Mouse (Mus musculus) G1E (cell line): Measurements from ENCODE around the gene Zfp358. TPM values are rescaled to one million over a fixed set of nuclear protein-coding genes. Genes with fewer than 3 reads are reported as not detected.

Experiments used
- ATAC-seq: 2 replicates; pipeline ENCODE4 v1.8.0; 2016; ENCODE audit warnings: mild to moderate bottlenecking; ENCODE audit not compliant: insufficient number of reproducible peaks, poor library complexity, low FRiP score, severe bottlenecking; ENCODE audit errors: extremely low read depth
- DNase-seq: peaks from one replicate; pipeline ENCODE4 v3.0.0; 2012; ENCODE audit warnings: low spot score
- H3K27me3 ChIP-seq: 2 replicates; pipeline ENCODE4 v1.6.1; 2012; ENCODE audit warnings: mild to moderate bottlenecking, low read length, inconsistent platforms; ENCODE audit not compliant: insufficient read depth
- H3K36me3 ChIP-seq: replicated peaks from 2 replicates; pipeline ENCODE3; 2012; ENCODE audit warnings: mild to moderate bottlenecking, inconsistent platforms
- H3K4me1 ChIP-seq: 2 replicates; pipeline ENCODE4 v1.6.1; 2012; ENCODE audit warnings: low read depth, low read length, inconsistent platforms, mixed read lengths; ENCODE audit not compliant: insufficient read depth
- H3K4me3 ChIP-seq: 2 replicates; pipeline ENCODE4 v1.5.1; 2012; ENCODE audit warnings: low read depth, mild to moderate bottlenecking, inconsistent platforms, low read length, moderate library complexity, mixed read lengths
- H3K9me3 ChIP-seq: replicated peaks from 2 replicates; pipeline ENCODE4 v1.6.1; 2012; ENCODE audit warnings: inconsistent platforms
- CTCF ChIP-seq: IDR thresholded peaks from 2 replicates; pipeline ENCODE4 v1.5.1; 2012; ENCODE audit warnings: low read depth, low read length, inconsistent platforms, mixed read lengths
- GATA1 ChIP-seq: IDR thresholded peaks from 2 replicates; pipeline ENCODE4 v1.6.1; 2012; ENCODE audit warnings: borderline replicate concordance, low read length, inconsistent platforms, mixed read lengths
- GATA2 ChIP-seq: IDR thresholded peaks from 2 replicates; pipeline ENCODE4 v1.6.1; 2012; ENCODE audit warnings: low read depth, low read length, inconsistent platforms, borderline replicate concordance
- POLR2AphosphoS5 ChIP-seq: IDR thresholded peaks from 2 replicates; pipeline ENCODE4 v1.6.1; 2012; ENCODE audit warnings: low read depth, low read length, inconsistent platforms; ENCODE audit not compliant: insufficient replicate concordance
- TAL1 ChIP-seq: conservative IDR thresholded peaks from 2 replicates; pipeline ENCODE4 v1.6.1; 2012; ENCODE audit warnings: low read depth, low read length, inconsistent platforms, mixed read lengths
- polyA plus RNA-seq: library from polyadenylated mRNA; stranded (reverse); fragments of >175 nt; gene quantifications from 2 replicates; pipeline ENCODE4 v1.2.3, GENCODE M21; 2012
- total RNA-seq, 2 experiments: library from RNA; stranded (forward) in 1 of 2; stranded (reverse) in 1 of 2; fragments of 200-1000 nt in 1 of 2; fragments of >200 nt in 1 of 2; fragmentation: Nextera tagmentation in 1 of 2; gene quantifications; 2 replicates each; pipeline ENCODE4 v1.2.3; 2014 to 2017

The Zfp358 gene
- total and polyA plus RNA-seq, 3 experiments, result 7.4 to 26.6 (median 19.2) TPM

DNA sequence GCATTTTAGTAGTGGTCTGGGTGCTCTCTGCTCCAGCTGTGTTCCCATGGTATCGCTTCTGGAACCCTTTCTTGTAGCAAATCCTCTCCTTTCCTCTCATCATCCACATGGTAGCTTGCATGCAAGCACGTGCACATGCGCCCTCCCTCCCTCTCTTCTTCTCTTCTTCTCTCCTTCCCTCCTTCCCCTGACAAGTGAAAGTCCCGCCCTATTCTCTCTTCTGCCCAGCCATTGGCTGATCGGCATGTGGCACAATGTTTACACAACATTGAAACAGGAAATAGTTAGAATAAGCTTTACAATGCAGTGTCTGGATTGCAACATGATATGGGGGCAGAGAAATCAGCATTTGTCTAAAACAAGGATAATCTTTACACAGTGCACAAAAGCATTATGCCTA is 11.3 kb upstream of the Zfp358 start:
- DNase-seq (no peak), ATAC-seq (peak; percentile 66)
- H3K36me3 ChIP-seq, result no peaks in the 10 kb centered on the region
- H3K9me3 ChIP-seq, result no peaks in the 10 kb centered on the region
- no peak for TF ChIP-seq GATA2
- no peak for TF ChIP-seq POLR2AphosphoS5
- TF ChIP-seq GATA1, result no peak
- no peak for TF ChIP-seq TAL1
- TF ChIP-seq CTCF, result no peak
- peaks cover 25% of the 10 kb centered on the region for H3K27me3 ChIP-seq
- H3K4me3 ChIP-seq, result no peak overlapping the region
- H3K4me1 ChIP-seq, result peaks cover 5% of the 10 kb centered on the region

DNA sequence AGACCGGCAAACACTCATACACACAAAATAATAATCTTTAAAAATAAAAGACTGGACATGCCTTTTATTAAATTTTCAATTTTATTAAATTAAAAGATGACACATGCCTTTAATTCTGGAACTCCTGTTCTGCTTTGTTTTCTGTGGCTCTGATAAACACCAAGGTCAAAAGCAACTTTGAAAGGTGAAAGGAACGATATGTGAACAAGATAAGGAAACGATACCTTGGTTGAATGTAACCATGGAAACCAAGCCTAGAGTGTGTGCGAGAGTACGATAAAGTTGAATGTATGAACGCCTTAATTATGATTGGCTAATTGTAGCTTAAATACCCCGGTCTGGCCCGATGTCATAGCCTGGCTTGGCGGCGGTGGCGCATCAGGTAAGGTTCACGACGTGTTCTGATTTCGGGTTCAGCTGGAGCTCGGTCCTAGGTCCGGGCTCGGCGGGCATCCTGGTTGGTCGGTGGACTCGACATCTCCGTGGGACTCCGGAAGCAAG is 10.6 kb upstream of the Zfp358 start:
- Histone ChIP-seq H3K4me3 (no peak overlapping the region), H3K36me3 (no peaks in the 10 kb centered on the region), H3K27me3 (peaks cover 24% of the 10 kb centered on the region), H3K4me1 (peaks cover 12% of the 10 kb centered on the region), H3K9me3 (no peaks in the 10 kb centered on the region)
- ATAC-seq (no peak), DNase-seq (no peak)
- TF ChIP-seq POLR2AphosphoS5 (no peak), CTCF (no peak), TAL1 (no peak), GATA2 (no peak), GATA1 (no peak)

DNA sequence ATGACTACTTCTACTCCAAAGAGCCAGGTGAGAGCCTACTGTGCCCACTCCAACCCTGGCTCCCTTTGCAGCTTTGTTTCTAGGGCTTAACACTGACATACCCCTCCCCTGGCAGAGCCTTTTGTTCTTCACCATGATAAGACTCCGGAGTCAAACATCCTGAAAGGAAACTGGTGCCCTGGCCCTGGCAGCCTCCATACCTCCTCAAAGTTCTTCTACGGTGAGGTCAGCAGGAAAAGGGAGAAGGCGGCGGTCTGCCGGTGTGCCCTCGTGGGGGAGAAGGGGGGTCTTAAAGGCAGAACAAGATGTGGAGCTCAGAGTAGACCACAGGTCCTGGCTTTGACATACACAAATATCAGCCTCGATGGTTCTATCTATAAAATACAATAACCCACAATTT is 9.4 kb upstream of the Zfp358 start:
- Histone ChIP-seq H3K27me3 (peaks cover 17% of the 10 kb centered on the region), H3K9me3 (no peaks in the 10 kb centered on the region), H3K4me1 (peaks cover 19% of the 10 kb centered on the region), H3K36me3 (no peaks in the 10 kb centered on the region), H3K4me3 (no peak overlapping the region)
- TF ChIP-seq CTCF, result no peak
- TF ChIP-seq GATA1, result no peak
- ATAC-seq, result no peak
- DNase-seq, result no peak

DNA sequence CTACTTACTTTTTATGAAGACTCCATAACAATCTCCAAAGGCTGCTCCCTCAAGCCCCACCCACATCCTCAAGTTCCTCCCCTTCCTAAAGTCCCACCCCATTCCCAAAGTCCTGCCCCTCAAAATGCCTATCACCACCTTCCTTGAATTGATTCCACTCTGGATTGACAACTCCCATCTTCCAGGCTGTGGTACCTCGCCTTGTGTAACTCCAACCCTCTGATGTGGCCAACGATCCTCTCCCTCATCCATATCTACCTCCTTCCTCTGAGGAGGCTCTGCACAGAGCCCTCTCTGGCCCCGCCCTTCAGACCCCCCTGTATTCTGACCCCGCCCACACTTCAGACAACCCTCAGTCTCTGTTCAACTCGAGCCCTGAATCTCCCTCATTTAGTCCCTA is 7.7 kb upstream of the Zfp358 start:
- Histone ChIP-seq H3K36me3 (no peaks in the 10 kb centered on the region), H3K27me3 (peaks cover 16% of the 10 kb centered on the region), H3K4me3 (no peak overlapping the region), H3K9me3 (no peaks in the 10 kb centered on the region), H3K4me1 (peaks cover 19% of the 10 kb centered on the region)
- no peak for TF ChIP-seq GATA1
- DNase-seq (no peak), ATAC-seq (no peak)

DNA sequence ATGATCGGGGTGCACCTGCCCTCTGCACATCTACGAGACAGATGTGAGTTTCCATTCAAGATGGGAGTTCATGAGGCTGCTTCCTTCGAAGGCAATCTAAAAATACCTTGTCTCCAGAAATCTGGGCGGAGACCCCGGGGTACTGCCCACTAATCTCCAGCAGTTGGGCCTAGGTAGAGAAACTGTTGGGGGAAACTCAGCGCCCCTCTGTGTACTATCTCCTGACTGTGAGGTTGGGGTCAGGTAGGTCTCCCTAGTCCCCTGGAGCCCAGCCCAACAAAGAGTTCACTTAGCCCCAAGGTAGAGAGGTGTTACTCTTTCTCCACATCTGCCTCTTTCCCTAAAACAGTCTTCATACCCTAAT is 889 bp downstream of the Zfp358 start:
- Histone ChIP-seq H3K4me3 (peak overlapping the region; percentile 93; the same call in 1 of the 2 replicates), H3K27me3 (no peaks in the 10 kb centered on the region; the same call in 1 of the 2 replicates), H3K9me3 (peaks cover 9% of the 10 kb centered on the region), H3K36me3 (peaks cover 26% of the 10 kb centered on the region), H3K4me1 (peaks cover 32% of the 10 kb centered on the region)
- TF ChIP-seq CTCF (no peak), GATA2 (no peak), POLR2AphosphoS5 (no peak), TAL1 (no peak)
- DNase-seq (no peak), ATAC-seq (no peak)

DNA sequence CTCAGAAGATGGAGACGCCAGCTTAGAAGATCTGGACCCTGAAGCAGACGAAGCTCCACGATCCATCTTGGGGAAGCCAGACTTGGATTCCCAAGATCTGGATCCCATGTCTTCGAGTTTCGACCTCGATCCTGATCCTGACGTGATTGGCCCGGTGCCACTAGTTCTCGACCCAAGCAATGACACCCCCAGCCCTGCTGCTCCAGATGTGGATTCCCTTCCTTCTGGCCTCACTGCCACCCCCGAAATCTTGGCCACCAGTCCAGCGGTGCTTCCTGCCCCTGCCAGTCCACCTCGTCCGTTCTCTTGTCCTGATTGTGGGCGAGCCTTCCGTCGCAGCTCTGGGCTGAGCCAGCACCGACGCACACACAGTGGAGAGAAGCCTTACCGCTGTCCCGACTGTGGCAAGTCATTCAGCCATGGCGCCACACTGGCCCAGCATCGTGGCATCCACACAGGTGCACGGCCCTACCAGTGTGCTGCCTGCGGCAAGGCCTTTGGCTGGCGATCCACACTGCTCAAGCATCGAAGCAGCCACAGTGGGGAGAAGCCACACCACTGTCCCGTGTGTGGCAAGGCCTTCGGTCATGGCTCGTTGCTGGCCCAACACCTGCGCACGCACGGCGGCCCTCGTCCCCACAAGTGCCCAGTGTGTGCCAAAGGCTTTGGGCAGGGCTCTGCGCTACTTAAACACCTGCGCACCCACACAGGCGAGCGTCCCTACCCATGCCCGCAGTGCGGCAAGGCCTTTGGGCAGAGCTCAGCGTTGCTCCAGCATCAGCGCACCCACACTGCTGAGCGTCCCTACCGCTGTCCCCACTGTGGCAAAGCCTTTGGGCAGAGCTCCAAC is 2.9 kb downstream of the Zfp358 start:
- peaks cover 42% of the 10 kb centered on the region for H3K4me1 ChIP-seq
- H3K9me3 ChIP-seq, result peaks cover 9% of the 10 kb centered on the region
- peaks cover 26% of the 10 kb centered on the region for H3K36me3 ChIP-seq
- ATAC-seq (no peak), DNase-seq (no peak)
- H3K4me3 ChIP-seq, result peak overlapping the region; percentile 3; the same call in 1 of the 2 replicates
- no peak for TF ChIP-seq CTCF
- no peak for TF ChIP-seq POLR2AphosphoS5
- no peak for TF ChIP-seq GATA2
- TF ChIP-seq TAL1, result no peak
- no peak for TF ChIP-seq GATA1
- H3K27me3 ChIP-seq, result no peaks in the 10 kb centered on the region; the same call in 1 of the 2 replicates

DNA sequence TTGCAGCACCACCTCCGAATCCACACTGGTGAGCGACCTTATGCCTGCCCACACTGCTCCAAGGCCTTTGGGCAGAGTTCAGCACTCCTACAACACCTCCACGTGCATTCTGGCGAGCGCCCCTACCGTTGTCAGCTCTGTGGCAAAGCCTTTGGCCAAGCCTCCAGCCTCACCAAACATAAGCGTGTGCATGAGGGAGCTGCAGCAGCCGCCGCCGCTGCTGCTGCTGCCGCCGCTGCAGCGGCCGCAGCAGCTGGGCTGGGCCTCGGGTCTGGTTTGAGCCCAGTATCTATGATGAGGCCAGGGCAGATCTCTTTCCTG is 3.5 kb downstream of the Zfp358 start:
- Histone ChIP-seq H3K27me3 (no peaks in the 10 kb centered on the region), H3K4me1 (peaks cover 48% of the 10 kb centered on the region), H3K36me3 (peaks cover 26% of the 10 kb centered on the region), H3K9me3 (peaks cover 9% of the 10 kb centered on the region), H3K4me3 (no peak overlapping the region; the same call in 1 of the 2 replicates)
- no peak for DNase-seq
- TF ChIP-seq GATA2 (no peak), TAL1 (no peak), POLR2AphosphoS5 (no peak), CTCF (no peak), GATA1 (no peak)
- no peak for ATAC-seq
